Mouse (Mus musculus): ENCODE results near the gene Pnp2. TPM values are rescaled to one million over a fixed set of nuclear protein-coding genes. Genes with fewer than 3 reads are reported as not detected.

Gene Pnp2
- polyA plus RNA-seq (2012; rRNA removed): 9.7 and 10.4 TPM in 2 replicates

GRCm38 (mm10) chr14:50955942-50956508, at the start of gene Pnp2:
Gene Pnp2, plus strand, starts transcription at chr14:50955992.

DNA sequence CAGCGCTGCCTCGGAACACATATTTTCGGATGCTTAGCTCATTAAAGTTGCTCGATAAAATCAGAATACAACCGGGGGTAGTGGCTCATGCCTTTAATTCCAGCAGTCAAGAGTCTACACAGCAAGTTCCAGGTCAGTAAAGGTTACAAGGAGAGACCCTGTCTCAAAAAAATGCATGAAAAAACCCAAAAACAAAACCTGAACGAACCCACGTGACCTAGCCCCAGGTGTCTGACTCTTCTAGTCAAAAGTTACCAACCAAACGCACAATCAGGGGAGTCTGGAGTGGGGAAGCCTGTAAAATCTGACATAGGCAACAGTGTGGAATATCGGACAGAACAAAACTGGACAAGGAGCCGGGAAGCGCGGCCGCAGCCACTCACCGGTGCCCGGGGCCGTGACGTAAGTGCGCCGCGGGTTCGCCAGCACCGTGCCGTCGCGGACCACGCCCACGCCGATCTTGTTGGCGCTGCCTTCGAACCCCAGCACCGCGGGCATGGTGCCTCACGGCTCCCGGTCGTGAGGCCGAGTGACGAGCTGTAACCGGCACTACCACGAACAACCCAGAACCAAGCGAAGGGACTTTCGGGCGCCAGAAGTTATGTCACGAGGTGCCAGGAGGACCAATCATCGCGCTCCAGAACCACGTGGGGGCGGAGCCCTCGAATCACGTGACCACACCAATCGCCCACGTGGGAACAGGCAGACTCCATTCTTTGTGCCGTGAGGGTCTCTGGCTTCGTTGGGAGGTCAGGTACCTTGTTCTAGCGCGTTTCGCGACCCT, 31.3 kb upstream of the Pnp2 start, which contains the start of the genes Osgep and Apex1:
Gene Osgep, minus strand, starts transcription at position 613 of the 784 bp plus-strand sequence.
Gene Apex1, plus strand, starts transcription at position 688 of the 784 bp plus-strand sequence.

DNA sequence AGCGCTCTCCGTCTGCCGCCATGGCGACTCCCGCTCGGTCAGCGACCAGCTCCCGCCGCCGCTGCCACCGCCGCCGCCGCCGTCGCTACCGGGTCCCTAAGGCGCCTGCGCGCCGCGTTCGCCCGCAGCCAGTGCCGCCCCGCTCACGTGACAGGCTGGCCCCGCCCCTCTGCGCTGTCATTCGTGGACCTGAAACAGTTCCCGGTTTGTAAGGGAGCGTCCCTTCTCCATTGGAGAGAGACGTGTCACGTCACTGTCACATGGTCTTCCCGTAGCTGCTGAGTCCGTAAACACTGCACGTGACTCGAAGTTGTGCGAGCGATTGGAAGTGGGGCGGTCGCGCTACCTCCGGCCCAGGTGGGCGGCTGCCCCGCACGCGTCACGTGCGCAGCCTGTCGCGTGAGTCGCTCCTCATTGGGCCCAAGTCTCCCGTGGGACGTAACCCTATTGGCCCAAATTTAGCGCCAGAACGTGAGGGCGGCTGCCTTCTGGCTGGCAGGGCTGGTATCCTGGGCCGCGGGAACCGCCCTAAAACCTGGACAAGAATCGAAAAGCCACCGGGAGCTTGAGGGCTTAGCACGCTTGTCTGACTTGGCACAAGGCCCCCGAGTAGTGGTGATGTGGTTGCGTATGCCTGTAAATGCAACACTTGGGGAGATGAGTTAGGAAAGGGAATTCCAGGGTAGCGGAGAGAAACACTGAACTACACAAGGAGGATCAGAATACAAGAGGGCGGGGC, 24.9 kb upstream of the Pnp2 start, which contains the start of the genes Pip4p1 and Pnp:
Gene Pip4p1, minus strand, starts transcription at position 103 of the 739 bp plus-strand sequence.
Gene Pnp, plus strand, starts transcription at position 329 of the 739 bp plus-strand sequence.

GRCm38 (mm10) chr14:50943932-50944667, 11.7 kb upstream of the Pnp2 start, which contains the start of gene Gm49342:
Gene Gm49342, plus strand, starts transcription at chr14:50944517.

GRCm38 (mm10) chr14:51007152-51007801, 51.5 kb downstream of the Pnp2 start, which contains the start of gene Rnase10:
Gene Rnase10, plus strand, starts transcription at chr14:51007751.

Other genes with a start within 250 kb of the Pnp2 start
- not detected in 2 replicates for gene Olfr748, start 248.6 kb upstream of the Pnp2 start, polyA plus RNA-seq (2012; rRNA removed)
- not detected in 2 replicates for gene Olfr749, start 210.9 kb upstream of the Pnp2 start, polyA plus RNA-seq (2012; rRNA removed)
- gene Ttc5, start 170.5 kb upstream of the Pnp2 start, polyA plus RNA-seq (2012; rRNA removed): 11.2 and 12.6 TPM in 2 replicates
- not detected in 2 replicates for gene Ccnb1ip1, start 148.3 kb upstream of the Pnp2 start, polyA plus RNA-seq (2012; rRNA removed)
- 37.8 and 40.4 TPM in 2 replicates for gene Parp2, start 148.2 kb upstream of the Pnp2 start, polyA plus RNA-seq (2012; rRNA removed)
- gene Tep1, start 85.4 kb upstream of the Pnp2 start, polyA plus RNA-seq (2012; rRNA removed): 2.2 and 3.4 TPM in 2 replicates
- 0.16 and 0.18 TPM in 2 replicates for gene Klhl33, start 58.5 kb upstream of the Pnp2 start, polyA plus RNA-seq (2012; rRNA removed)
- gene Osgep, start 31.1 kb upstream of the Pnp2 start, polyA plus RNA-seq (2012; rRNA removed): 36.9 and 37.6 TPM in 2 replicates
- gene Apex1, start 31.0 kb upstream of the Pnp2 start, polyA plus RNA-seq (2012; rRNA removed): 52.4 and 58.5 TPM in 2 replicates
- 22.8 and 28.6 TPM in 2 replicates for gene Pip4p1, start 25.1 kb upstream of the Pnp2 start, polyA plus RNA-seq (2012; rRNA removed)
- gene Pnp, start 24.9 kb upstream of the Pnp2 start, polyA plus RNA-seq (2012; rRNA removed): 75.3 and 96.8 TPM in 2 replicates
- 58.6 and 74.1 TPM in 2 replicates for gene Gm49342, start 11.5 kb upstream of the Pnp2 start, polyA plus RNA-seq (2012; rRNA removed)
- 0.02 TPM in 1 of 2 replicates, not detected in the other for gene Rnase10, start 51.8 kb downstream of the Pnp2 start, polyA plus RNA-seq (2012; rRNA removed)
- not detected in 2 replicates for gene Rnase9, start 85.9 kb downstream of the Pnp2 start, polyA plus RNA-seq (2012; rRNA removed)
- not detected in 2 replicates for gene Rnase11, start 94.2 kb downstream of the Pnp2 start, polyA plus RNA-seq (2012; rRNA removed)
- gene Rnase12, start 101.7 kb downstream of the Pnp2 start, polyA plus RNA-seq (2012; rRNA removed): 0.86 and 0.90 TPM in 2 replicates
- gene Olfr750, start 118.4 kb downstream of the Pnp2 start, polyA plus RNA-seq (2012; rRNA removed): not detected in 2 replicates
- gene Rnase4, start 135.1 kb downstream of the Pnp2 start, polyA plus RNA-seq (2012; rRNA removed): 10.7 and 13.3 TPM in 2 replicates
- gene Ang, start 135.2 kb downstream of the Pnp2 start, polyA plus RNA-seq (2012; rRNA removed): 3.7 and 3.9 TPM in 2 replicates
- not detected in 2 replicates for gene Eddm3b, start 158.4 kb downstream of the Pnp2 start, polyA plus RNA-seq (2012; rRNA removed)
- gene Rnase6, start 167.9 kb downstream of the Pnp2 start, polyA plus RNA-seq (2012; rRNA removed): 1.9 and 2.8 TPM in 2 replicates
- 0.03 and 0.05 TPM in 2 replicates for gene Rnase1, start 190.8 kb downstream of the Pnp2 start, polyA plus RNA-seq (2012; rRNA removed)
- not detected in 2 replicates for gene Rnase2b, start 206.3 kb downstream of the Pnp2 start, polyA plus RNA-seq (2012; rRNA removed)
- not detected in 2 replicates for gene Ang2, start 243.2 kb downstream of the Pnp2 start, polyA plus RNA-seq (2012; rRNA removed)
- gene Ear14, start 247.4 kb downstream of the Pnp2 start, polyA plus RNA-seq (2012; rRNA removed): not detected in 2 replicates

Measured in liver, embryonic 14 days (tissue).